Mouse (Mus musculus): ENCODE data around the gene Igf2bp3.

Igf2bp3 gene

GRCm38 (mm10) chr6:49187299-49187698 is 27.5 kb downstream of the Igf2bp3 start:
- in situ Hi-C loops (cut with MboI, MseI), result no loop called here

GRCm38 (mm10) chr6:49176018-49176417 is 38.7 kb downstream of the Igf2bp3 start:
- in situ Hi-C loops (cut with MboI, MseI), result no loop called here

- in situ Hi-C loops (cut with MboI, MseI), result no loop called here
These were observed 40.1 kb downstream of the Igf2bp3 start for GRCm38 (mm10) chr6:49174616-49175015.

- in situ Hi-C loops (cut with MboI, MseI), result no loop called here
These were observed 41.1 kb downstream of the Igf2bp3 start for GRCm38 (mm10) chr6:49173674-49174073.

- in situ Hi-C loops (cut with MboI, MseI), result no loop called here
These were observed 41.5 kb downstream of the Igf2bp3 start for GRCm38 (mm10) chr6:49173265-49173664.

GRCm38 (mm10) chr6:49171216-49171615 is 43.5 kb downstream of the Igf2bp3 start:
- in situ Hi-C loops (cut with MboI, MseI), result no loop called here

GRCm38 (mm10) chr6:49168648-49169047 is 46.1 kb downstream of the Igf2bp3 start:
- in situ Hi-C loops (cut with MboI, MseI), result no loop called here

- in situ Hi-C loops (cut with MboI, MseI), result no loop called here
These were observed 47.4 kb downstream of the Igf2bp3 start for GRCm38 (mm10) chr6:49167406-49167805.

- in situ Hi-C loops (cut with MboI, MseI), result no loop called here
These were observed 48.4 kb downstream of the Igf2bp3 start for GRCm38 (mm10) chr6:49166318-49166717.

GRCm38 (mm10) chr6:49165855-49166254 is 48.9 kb downstream of the Igf2bp3 start:
- in situ Hi-C loops (cut with MboI, MseI), result no loop called here

- in situ Hi-C loops (cut with MboI, MseI), result no loop called here
These were observed 49.7 kb downstream of the Igf2bp3 start for GRCm38 (mm10) chr6:49165101-49165500.

- in situ Hi-C loops (cut with MboI, MseI), result no loop called here
These were observed 50.1 kb downstream of the Igf2bp3 start for GRCm38 (mm10) chr6:49164701-49165100.

- in situ Hi-C loops (cut with MboI, MseI), result no loop called here
These were observed 54.8 kb downstream of the Igf2bp3 start for GRCm38 (mm10) chr6:49159971-49160370.

GRCm38 (mm10) chr6:49156826-49157175 is 58.0 kb downstream of the Igf2bp3 start:
- in situ Hi-C loops (cut with MboI, MseI), result no loop called here

GRCm38 (mm10) chr6:49156170-49156825 is 58.5 kb downstream of the Igf2bp3 start:
- in situ Hi-C loops (cut with MboI, MseI), result no loop called here

- in situ Hi-C loops (cut with MboI, MseI), result no loop called here
These were observed 63.3 kb downstream of the Igf2bp3 start for GRCm38 (mm10) chr6:49151465-49151864.

GRCm38 (mm10) chr6:49150349-49151229 is 64.2 kb downstream of the Igf2bp3 start:
- in situ Hi-C loops (cut with MboI, MseI), result no loop called here

GRCm38 (mm10) chr6:49149202-49149930 is 65.4 kb downstream of the Igf2bp3 start:
- in situ Hi-C loops (cut with MboI, MseI), result no loop called here

GRCm38 (mm10) chr6:49148781-49149180 is 66.0 kb downstream of the Igf2bp3 start:
- in situ Hi-C loops (cut with MboI, MseI), result no loop called here

- in situ Hi-C loops (cut with MboI, MseI), result no loop called here
These were observed 66.4 kb downstream of the Igf2bp3 start for GRCm38 (mm10) chr6:49148368-49148767.

- in situ Hi-C loops (cut with MboI, MseI), result no loop called here
These were observed 68.3 kb downstream of the Igf2bp3 start for GRCm38 (mm10) chr6:49146461-49146860.

GRCm38 (mm10) chr6:49142428-49142827 is 72.3 kb downstream of the Igf2bp3 start:
- in situ Hi-C loops (cut with MboI, MseI), result no loop called here

Measured in regulatory T cell (primary cell).